Mouse (Mus musculus) ovary, adult 18-20 months (tissue): Measurements from ENCODE around the gene Tbc1d21.

ENCODE experiments used
- DNase-seq: peaks from one replicate; pipeline ENCODE4 v3.0.0; 2022; ENCODE audit warnings: low spot score, mixed read lengths

The Tbc1d21 gene

GRCm38 (mm10) chr9:58341795-58342194 is 28.5 kb downstream of the Tbc1d21 start:
- no peak for DNase-seq

- no peak for DNase-seq
Observed at GRCm38 (mm10) chr9:58336650-58337281, 33.5 kb downstream of the Tbc1d21 start.

GRCm38 (mm10) chr9:58331276-58331675 is 39.0 kb downstream of the Tbc1d21 start:
- DNase-seq = no peak

- no peak for DNase-seq
Observed at GRCm38 (mm10) chr9:58330293-58330692, 40.0 kb downstream of the Tbc1d21 start.

- DNase-seq = no peak
Observed at GRCm38 (mm10) chr9:58327382-58327781, 42.9 kb downstream of the Tbc1d21 start.

GRCm38 (mm10) chr9:58326477-58327180 is 43.6 kb downstream of the Tbc1d21 start:
- DNase-seq = no peak

- DNase-seq = no peak
Observed at GRCm38 (mm10) chr9:58321681-58322080, 48.6 kb downstream of the Tbc1d21 start.

GRCm38 (mm10) chr9:58318317-58318716 is 51.9 kb downstream of the Tbc1d21 start:
- DNase-seq = no peak

- DNase-seq = no peak
Observed at GRCm38 (mm10) chr9:58317381-58317780, 52.9 kb downstream of the Tbc1d21 start.

- DNase-seq = no peak
Observed at GRCm38 (mm10) chr9:58316784-58317183, 53.5 kb downstream of the Tbc1d21 start.

- no peak for DNase-seq
Observed at GRCm38 (mm10) chr9:58315850-58316249, 54.4 kb downstream of the Tbc1d21 start.

GRCm38 (mm10) chr9:58314682-58315360 is 55.4 kb downstream of the Tbc1d21 start:
- DNase-seq = no peak

- no peak for DNase-seq
Observed at GRCm38 (mm10) chr9:58312944-58313359, 57.3 kb downstream of the Tbc1d21 start, which contains the start of gene Loxl1. TSS of gene Loxl1 (minus strand) at chr9:58313186.

- DNase-seq = no peak
Observed at GRCm38 (mm10) chr9:58312196-58312943, 57.9 kb downstream of the Tbc1d21 start.

GRCm38 (mm10) chr9:58311191-58311910 is 58.9 kb downstream of the Tbc1d21 start:
- DNase-seq = no peak

GRCm38 (mm10) chr9:58310043-58310660 is 60.1 kb downstream of the Tbc1d21 start:
- no peak for DNase-seq
